Comparison of ENCODE assay signal across 8 mouse cellular contexts in genomic region chr14:26638708-26639084, GRCm38 (mm10). TPM values are rescaled to one million over a fixed set of nuclear protein-coding genes. Genes with fewer than 3 reads are reported as not detected.
DNase-seq lines count a peak whose midpoint lies in the region; ATAC-seq and TF ChIP-seq lines count a peak whose summit lies in the region.

No protein-coding gene starts in this region.

- no peaks in the 10 kb centered on the region for H3K27me3 ChIP-seq in heart, embryonic 10.5 days (ENCODE audit: insufficient read depth, poor library complexity, severe bottlenecking)
- H3K27me3 ChIP-seq in liver, embryonic 14.5 days (ENCODE audit: control insufficient read depth, insufficient read depth, low read length), result no peaks in the 10 kb centered on the region
- no peaks in the 10 kb centered on the region for H3K27me3 ChIP-seq in stomach, embryonic 14.5 days (ENCODE audit: control insufficient read depth, insufficient read depth, low read length)

- H3K4me2 ChIP-seq in liver, embryonic 14.5 days (ENCODE audit: low read depth), result peak overlapping the region; percentile 92
- peak overlapping the region; percentile 63 for H3K4me2 ChIP-seq in stomach, embryonic 14.5 days (replicated peaks; ENCODE audit: low read depth, low read length)

- no peak for TF ChIP-seq CTCF in embryonic fibroblast, embryonic 13.5 days (IDR thresholded peaks at IDR 0.05; ENCODE audit: borderline replicate concordance, insufficient read depth, low read length)
- 0 out of 2 replicates have a peak, but pooled peaks have one; percentile 17 for TF ChIP-seq CTCF in liver, embryonic 14.5 days (IDR thresholded peaks at IDR 0.05; ENCODE audit: low read depth)

- 0 out of 2 replicates have a peak, but pooled peaks have one; percentile 12 for ATAC-seq in liver, embryonic 14.5 days (ENCODE audit: insufficient read depth)
- peak; percentile 42; the same call in 1 of the 2 replicates for ATAC-seq in stomach, embryonic 14.5 days (ENCODE audit: insufficient number of reproducible peaks, insufficient read depth, low FRiP score, low read depth)

- H3K4me3 ChIP-seq in embryonic fibroblast, embryonic 13.5 days (ENCODE audit: insufficient read depth, low read length), result peak overlapping the region; percentile 85
- H3K4me3 ChIP-seq in heart, embryonic 10.5 days, result peak overlapping the region; percentile 93
- peak overlapping the region; percentile 67 to 69 for H3K4me3 ChIP-seq in liver, embryonic 14.5 days (ENCODE audit: insufficient read depth in 1 of 2, low read depth in 2 of 2, low read length in 2 of 2)
- peak overlapping the region; percentile 97 for H3K4me3 ChIP-seq in stomach, embryonic 14.5 days (ENCODE audit: low read depth, low read length)

- WGBS in heart, embryonic 10.5 days, result 0% methylated on average over 16 of the region's 16 CpGs
- 0% methylated on average over 16 of the region's 16 CpGs for WGBS in liver, embryonic 14.5 days (ENCODE audit: insufficient replicate concordance)
- WGBS in stomach, embryonic 14.5 days, result 1% methylated on average over 16 of the region's 16 CpGs

- no peak for TF ChIP-seq EP300 in liver, embryonic 14.5 days (IDR thresholded peaks at IDR 0.05; ENCODE audit: low read depth)

- peak overlapping the region; percentile 93 for H3K9ac ChIP-seq in liver, embryonic 14.5 days (replicated peaks)
- peak overlapping the region; percentile 91 for H3K9ac ChIP-seq in stomach, embryonic 14.5 days (replicated peaks; ENCODE audit: low read depth, low read length)

- peak; percentile 74 for DNase-seq in A20 (ENCODE audit: low read depth, low spot score)
- peak; percentile 54 for DNase-seq in adrenal gland, adult 8-10 months
- peak; percentile 85 for DNase-seq in heart, embryonic 10.5 days (ENCODE audit: low spot score)
- peak; percentile 71 for DNase-seq in kidney, adult 9 months
- DNase-seq in liver, embryonic 14.5 days (ENCODE audit: low read depth in 3 of 3, low spot score in 3 of 3), result peak in 2 of 3 experiments; percentile 37 to 41
- DNase-seq in natural killer cell, adult 2 months (ENCODE audit: low spot score in 2 of 2), result peak; percentile 68 to 75

- peaks cover 3% of the 10 kb centered on the region; the same call in 1 of the 2 replicates for H3K4me1 ChIP-seq in embryonic fibroblast, embryonic 13.5 days (ENCODE audit: control insufficient read depth, insufficient read depth, low read length)
- H3K4me1 ChIP-seq in heart, embryonic 10.5 days, result peaks cover 12% of the 10 kb centered on the region; the same call in 1 of the 2 replicates
- peaks cover 5 to 12% of the 10 kb centered on the region in 2 experiments for H3K4me1 ChIP-seq in liver, embryonic 14.5 days (replicated peaks; ENCODE audit: control insufficient read depth in 2 of 2, insufficient read depth in 2 of 2, low read length in 1 of 2)
- peaks cover 6% of the 10 kb centered on the region; the same call in 1 of the 2 replicates for H3K4me1 ChIP-seq in stomach, embryonic 14.5 days (ENCODE audit: control insufficient read depth, insufficient read depth, low read length)

- no peaks in the 10 kb centered on the region for H3K36me3 ChIP-seq in heart, embryonic 10.5 days
- H3K36me3 ChIP-seq in liver, embryonic 14.5 days (replicated peaks; ENCODE audit: control insufficient read depth, insufficient read depth, low read depth), result no peaks in the 10 kb centered on the region
- no peaks in the 10 kb centered on the region for H3K36me3 ChIP-seq in stomach, embryonic 14.5 days (ENCODE audit: control insufficient read depth, insufficient read depth, low read length)

- H3K27ac ChIP-seq in embryonic fibroblast, embryonic 13.5 days (ENCODE audit: insufficient read depth, low read length), result peak overlapping the region; percentile 95
- H3K27ac ChIP-seq in heart, embryonic 10.5 days, result peak overlapping the region; percentile 99
- H3K27ac ChIP-seq in liver, embryonic 14.5 days, result peak overlapping the region; percentile 89
- peak overlapping the region; percentile 98 for H3K27ac ChIP-seq in stomach, embryonic 14.5 days (ENCODE audit: low read length)

- peak; percentile 75 for TF ChIP-seq POLR2A in embryonic fibroblast, embryonic 13.5 days (IDR thresholded peaks at IDR 0.05; ENCODE audit: low read depth, low read length)

- no peaks in the 10 kb centered on the region for H3K9me3 ChIP-seq in heart, embryonic 10.5 days
- no peaks in the 10 kb centered on the region for H3K9me3 ChIP-seq in liver, embryonic 14.5 days (ENCODE audit: control insufficient read depth, low read length)
- H3K9me3 ChIP-seq in stomach, embryonic 14.5 days (ENCODE audit: control insufficient read depth, low read depth, low read length), result no peaks in the 10 kb centered on the region

RNA-seq across cellular contexts. Expression of gene Arf4, which starts 0.8 kb away (rescaled TPM):
- total RNA-seq in adrenal gland, adult 8-10 months (2022), result 100 to 1,000 TPM; 158 to 182 (median 166) TPM
- 569 and 573 TPM in 2 replicates for polyA plus RNA-seq in embryonic fibroblast, embryonic 13.5 days (2011; ENCODE audit: insufficient read length, low read depth, missing spikeins)
- 431 and 507 TPM in 2 replicates for polyA plus RNA-seq in heart, embryonic 10.5 days (2016; fragmentation: Nextera tagmentation; extraction: Ambion mirVana)
- 37.7 and 51.2 TPM in 2 replicates for polyA plus RNA-seq in liver, embryonic 14.5 days (2012; rRNA removed)
- polyA plus RNA-seq in liver, embryonic 14.5 days (2014; fragmentation: Nextera tagmentation; extraction: Ambion mirVana), result 139 and 140 TPM in 2 replicates
- polyA plus RNA-seq in stomach, embryonic 14.5 days (2014; fragmentation: Nextera tagmentation; extraction: Ambion mirVana), result 666 and 710 TPM in 2 replicates

RNA-seq across cellular contexts. Expression of gene Pde12, which starts 31.0 kb away (rescaled TPM):
- 10 to 100 TPM in 2 of 4 experiments, 1 to 10 TPM in 2; 9.7 to 11.6 (median 10.4) TPM for total RNA-seq in adrenal gland, adult 8-10 months (2022)
- 7.2 and 7.3 TPM in 2 replicates for polyA plus RNA-seq in embryonic fibroblast, embryonic 13.5 days (2011; ENCODE audit: insufficient read length, low read depth, missing spikeins)
- 11.0 and 12.4 TPM in 2 replicates for polyA plus RNA-seq in heart, embryonic 10.5 days (2016; fragmentation: Nextera tagmentation; extraction: Ambion mirVana)
- polyA plus RNA-seq in liver, embryonic 14.5 days (2012; rRNA removed), result 3.2 and 3.4 TPM in 2 replicates
- 6.5 and 7.3 TPM in 2 replicates for polyA plus RNA-seq in liver, embryonic 14.5 days (2014; fragmentation: Nextera tagmentation; extraction: Ambion mirVana)
- polyA plus RNA-seq in stomach, embryonic 14.5 days (2014; fragmentation: Nextera tagmentation; extraction: Ambion mirVana), result 9.6 and 10.5 TPM in 2 replicates

RNA-seq across cellular contexts. Expression of gene Dnah12, which starts 54.4 kb away (rescaled TPM):
- under 1 TPM; 0.06 to 0.21 (median 0.09) TPM for total RNA-seq in adrenal gland, adult 8-10 months (2022)
- not detected in 2 replicates for polyA plus RNA-seq in embryonic fibroblast, embryonic 13.5 days (2011; ENCODE audit: insufficient read length, low read depth, missing spikeins)
- polyA plus RNA-seq in heart, embryonic 10.5 days (2016; fragmentation: Nextera tagmentation; extraction: Ambion mirVana), result 0.03 and 0.04 TPM in 2 replicates
- polyA plus RNA-seq in liver, embryonic 14.5 days (2012; rRNA removed), result 0.01 TPM in 2 replicates
- polyA plus RNA-seq in liver, embryonic 14.5 days (2014; fragmentation: Nextera tagmentation; extraction: Ambion mirVana), result 0.03 TPM in 2 replicates
- not detected in 2 replicates for polyA plus RNA-seq in stomach, embryonic 14.5 days (2014; fragmentation: Nextera tagmentation; extraction: Ambion mirVana)

Comparison
In these comparisons a context has a peak if more than half of its experiments do, and no peak if none do; other contexts are left out.
1. Peak in every context shown above with its lines: DNase-seq, ATAC-seq, H3K4me3 ChIP-seq and H3K27ac ChIP-seq.